Mouse (Mus musculus): Measurements from ENCODE around the gene Rexo1.

GRCm38 (mm10) chr10:80606306-80606705 is 44.9 kb upstream of the Rexo1 start:
- TF ChIP-seq EP300 (optimal IDR thresholded peaks at IDR 0.05) (no peak), CTCF (IDR thresholded peaks at IDR 0.05; ENCODE audit: low read depth) (no peak)

Data from stomach, postnatal 0 days (tissue).